Mouse (Mus musculus): ENCODE data around the gene Aass.

The Aass gene

DNA sequence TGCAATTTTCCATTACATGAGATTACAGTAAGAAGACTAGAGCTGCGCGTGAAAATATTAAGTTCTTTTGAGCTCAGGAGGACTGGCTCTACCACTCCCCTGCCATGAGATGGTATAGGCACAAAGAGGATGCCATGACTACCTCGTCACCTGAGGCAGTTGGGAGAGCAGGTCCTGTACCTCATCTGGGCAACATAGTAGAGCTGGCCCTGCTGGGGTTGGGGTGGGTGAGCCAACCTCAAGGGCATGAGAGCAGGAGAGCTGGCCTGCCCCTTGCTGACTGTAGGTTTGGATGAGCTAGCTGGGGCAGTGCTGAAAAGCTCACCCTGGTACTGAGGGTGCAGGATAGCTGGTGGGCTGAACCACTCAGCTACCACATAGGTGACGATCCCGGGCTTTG lies 77.1 kb downstream of the Aass start:
- no peak for DNase-seq (ENCODE audit: low read depth, low spot score)

- DNase-seq (ENCODE audit: low read depth, low spot score) = no peak
Observed at GRCm38 (mm10) chr6:23048836-23049235, 84.0 kb downstream of the Aass start.

GRCm38 (mm10) chr6:23028251-23028650 lies 104.5 kb downstream of the Aass start:
- DNase-seq (ENCODE audit: low read depth, low spot score) = no peak
